14 mouse cellular contexts compared by ENCODE assay signal in genomic region chr2:163880891-163881290, GRCm38 (mm10). TPM values are rescaled to one million over a fixed set of nuclear protein-coding genes. Genes with fewer than 3 reads are reported as not detected.
DNase-seq lines count a peak whose midpoint lies in the region; TF ChIP-seq lines count a peak whose summit lies in the region.
"Had no signal": no experiment of that assay in that cellular context is flagged by ENCODE, and none has a peak within 500 bp of the region (broad histone marks: within the 10 kb centered on the region; RNA-seq: fewer than 3 reads in every experiment).

No protein-coding gene starts in this region.

- H3K27me3 ChIP-seq in forebrain, embryonic 10.5 days (ENCODE audit: poor library complexity, severe bottlenecking) = 0 out of 2 replicates have a peak, but pooled peaks cover 5% of the 10 kb centered on the region

- TF ChIP-seq POLR2A in lung, adult 2 months (IDR thresholded peaks at IDR 0.05; ENCODE audit: borderline replicate concordance, extremely low read depth, low read depth, low read length) = no peak

- TF ChIP-seq CTCF in lung, adult 2 months (IDR thresholded peaks at IDR 0.05; ENCODE audit: insufficient read depth, low read length) = no peak

- no peak overlapping the region for H3K27ac ChIP-seq in forebrain, embryonic 10.5 days
- H3K27ac ChIP-seq: limb, embryonic 13.5 days; midbrain, embryonic 12.5 days had no signal

- no peaks in the 10 kb centered on the region for H3K36me3 ChIP-seq in forebrain, embryonic 10.5 days (replicated peaks)
- H3K36me3 ChIP-seq: limb, embryonic 13.5 days; midbrain, embryonic 12.5 days had no signal

- H3K4me1 ChIP-seq in lung, adult 2 months (ENCODE audit: control insufficient read depth, insufficient read depth, low read length) = no peaks in the 10 kb centered on the region
- 0 out of 2 replicates have a peak, but pooled peaks cover 2% of the 10 kb centered on the region for H3K4me1 ChIP-seq in forebrain, embryonic 10.5 days

- no peak overlapping the region for H3K4me3 ChIP-seq in lung, adult 2 months (replicated peaks; ENCODE audit: extremely low read depth, low read depth, low read length)
- H3K4me3 ChIP-seq in forebrain, embryonic 10.5 days = no peak overlapping the region
- H3K4me3 ChIP-seq: limb, embryonic 13.5 days; midbrain, embryonic 12.5 days had no signal

- 58% methylated on average over 6 of the region's 6 CpGs for WGBS in lung, adult 2 months
- 91% methylated on average over 6 of the region's 6 CpGs for WGBS in forebrain, embryonic 10.5 days

- no peaks in the 10 kb centered on the region for H3K9me3 ChIP-seq in forebrain, embryonic 10.5 days
- H3K9me3 ChIP-seq: limb, embryonic 13.5 days; midbrain, embryonic 12.5 days had no signal

- DNase-seq in lung, adult 18-20 months = peak; percentile 10 to 12
- no peak for DNase-seq in lung, adult 2 months
- DNase-seq in adrenal gland, postnatal 25 days = peak; percentile 86
- peak; percentile 48 for DNase-seq in gastrocnemius, adult 18-20 months (ENCODE audit: low spot score)
- DNase-seq in lung, postnatal 10 days = peak; percentile 85
- DNase-seq in forebrain, embryonic 10.5 days (ENCODE audit: extremely low spot score, low spot score) = no peak
- DNase-seq in frontal cortex, postnatal 10 days (ENCODE audit: low spot score in 2 of 2) = no peak
- no peak for DNase-seq in urinary bladder, postnatal 36 days (ENCODE audit: low spot score in 2 of 2)
- DNase-seq: thymus, postnatal 14 days had no signal

RNA-seq across cellular contexts. Expression of gene Kcnk15, which starts 27.4 kb away (rescaled TPM):
- polyA plus RNA-seq in lung, adult 2 months (2012; rRNA removed) = not detected in 2 replicates
- total RNA-seq in adrenal gland, postnatal 25 days (2021) = not detected in 2 replicates
- total RNA-seq in gastrocnemius, adult 18-20 months (2021) = not detected
- not detected in 2 replicates for polyA plus RNA-seq in forebrain, embryonic 10.5 days (2016; fragmentation: Nextera tagmentation; extraction: Ambion mirVana)
- total RNA-seq: adrenal gland, postnatal 4 days; heart, adult 18-20 months had no signal
- polyA plus RNA-seq: embryonic facial prominence, embryonic 14.5 days; limb, embryonic 13.5 days; midbrain, embryonic 12.5 days had no signal

RNA-seq across cellular contexts. Expression of gene Rims4, which starts 37.6 kb away (rescaled TPM):
- polyA plus RNA-seq in lung, adult 2 months (2012; rRNA removed) = 0.11 and 0.19 TPM in 2 replicates
- 182 and 190 TPM in 2 replicates for total RNA-seq in adrenal gland, postnatal 25 days (2021)
- total RNA-seq in gastrocnemius, adult 18-20 months (2021) = 1 to 10 TPM; 1.4 to 3.2 TPM
- 1.1 TPM in 2 replicates for polyA plus RNA-seq in forebrain, embryonic 10.5 days (2016; fragmentation: Nextera tagmentation; extraction: Ambion mirVana)

Comparison
In these comparisons a context has a peak if more than half of its experiments do, and no peak if none do; other contexts are left out.
1. DNase-seq: peak in lung, adult 18-20 months (2 of 2), adrenal gland, postnatal 25 days (single experiment), gastrocnemius, adult 18-20 months (single experiment) and lung, postnatal 10 days (single experiment); none in lung, adult 2 months (single experiment), forebrain, embryonic 10.5 days (single experiment), frontal cortex, postnatal 10 days (0 of 2) and urinary bladder, postnatal 36 days (0 of 2).
2. RNA of gene Rims4, which starts 37.6 kb away (total RNA-seq): 182 to 190 TPM in adrenal gland, postnatal 25 days; 1.4 to 3.2 TPM in gastrocnemius, adult 18-20 months; every median in the first group is over 10 times any median in the second.